20 mouse cellular contexts compared by ENCODE assay signal in genomic region chr12:69177526-69177925, GRCm38 (mm10). TPM values are rescaled to one million over a fixed set of nuclear protein-coding genes. Genes with fewer than 3 reads are reported as not detected.
"Had no signal": no experiment of that assay in that cellular context is flagged by ENCODE, and none has a peak within 500 bp of the region (broad histone marks: within the 10 kb centered on the region; RNA-seq: fewer than 3 reads in every experiment).

No protein-coding gene starts in this region.

- H3K9ac ChIP-seq: liver, postnatal 0 days; lung, embryonic 15.5 days; midbrain, embryonic 13.5 days; midbrain, embryonic 15.5 days; neural tube, embryonic 12.5 days; stomach, embryonic 15.5 days had no signal

- H3K9me3 ChIP-seq: lung, embryonic 15.5 days; midbrain, embryonic 13.5 days; midbrain, embryonic 15.5 days; neural tube, embryonic 12.5 days; stomach, embryonic 15.5 days had no signal

- H3K4me3 ChIP-seq: lung, embryonic 15.5 days; megakaryocyte, embryonic 14.5 days; midbrain, embryonic 13.5 days; midbrain, embryonic 15.5 days; neural tube, embryonic 12.5 days; stomach, embryonic 15.5 days had no signal

- H3K4me2 ChIP-seq: lung, embryonic 15.5 days; midbrain, embryonic 11.5 days; midbrain, embryonic 13.5 days; midbrain, embryonic 15.5 days; neural tube, embryonic 12.5 days; stomach, embryonic 15.5 days had no signal

- DNase-seq: liver, postnatal 0 days; lung, adult 2 months; lung, postnatal 14 days; lung, postnatal 36 days; right cerebral cortex, postnatal 14 days; thymus, adult 2 months; thymus, postnatal 25 days; thymus, postnatal 4 days had no signal

- H3K27me3 ChIP-seq: lung, embryonic 15.5 days; megakaryocyte, embryonic 14.5 days; midbrain, embryonic 13.5 days; midbrain, embryonic 15.5 days; neural tube, embryonic 12.5 days; stomach, embryonic 15.5 days had no signal

- H3K36me3 ChIP-seq: midbrain, embryonic 15.5 days had no signal

- H3K4me1 ChIP-seq: lung, embryonic 15.5 days; midbrain, embryonic 13.5 days; midbrain, embryonic 15.5 days; neural tube, embryonic 12.5 days; stomach, embryonic 15.5 days had no signal

- H3K27ac ChIP-seq: lung, embryonic 15.5 days; macrophage; midbrain, embryonic 13.5 days; midbrain, embryonic 15.5 days; neural tube, embryonic 12.5 days; stomach, embryonic 15.5 days; stomach, postnatal 0 days had no signal

- ATAC-seq: liver, postnatal 0 days; lung, postnatal 0 days; midbrain, embryonic 13.5 days; midbrain, embryonic 15.5 days had no signal

RNA-seq across cellular contexts. Expression of gene Lrr1, which starts 8.9 kb away (rescaled TPM):
- total RNA-seq: monocyte, adult 5-6 weeks; neutrophil, adult 5-6 weeks had no signal
